Mouse (Mus musculus) midbrain, embryonic 13.5 days (tissue): ENCODE measurements at regions not wholly inside any gene's neighbourhood (a gene's known extent, or its start where the extent isn't known, plus 50 kb on each side); places are given as distances from the start of the nearest gene placed in this dataset.

Source experiments
- ATAC-seq: fragments of 200-750 bp; cut with Nextera tagmentation; 2 replicates; pipeline ENCODE4 v1.8.0; 2017; ENCODE audit warnings: mild to moderate bottlenecking, moderate TSS enrichment, moderate library complexity
- H3K27ac ChIP-seq: fragments of 300-500 bp; sonication (generic); 2 replicates; pipeline ENCODE4 v1.5.1; 2015; ENCODE audit warnings: inconsistent platforms, mild to moderate bottlenecking, moderate library complexity
- H3K27me3 ChIP-seq: fragments of 300-500 bp; sonication (generic); 2 replicates; pipeline ENCODE4 v1.6.1; 2015; ENCODE audit warnings: mild to moderate bottlenecking, inconsistent platforms
- H3K36me3 ChIP-seq: fragments of 300-500 bp; sonication (generic); 2 replicates; pipeline ENCODE4 v1.6.1; 2015; ENCODE audit warnings: mild to moderate bottlenecking, inconsistent platforms
- H3K4me1 ChIP-seq: fragments of 300-500 bp; sonication (generic); replicated peaks from 2 replicates; pipeline ENCODE4 v1.6.1; 2015; ENCODE audit warnings: inconsistent platforms
- H3K4me2 ChIP-seq: fragments of 300-500 bp; sonication (generic); replicated peaks from 2 replicates; pipeline ENCODE4 v1.6.1; 2015; ENCODE audit warnings: moderate library complexity, mild to moderate bottlenecking, inconsistent platforms
- H3K4me3 ChIP-seq: fragments of 300-500 bp; sonication (generic); replicated peaks from 2 replicates; pipeline ENCODE4 v1.5.1; 2015; ENCODE audit warnings: mild to moderate bottlenecking, inconsistent platforms
- H3K9ac ChIP-seq: fragments of 300-500 bp; sonication (generic); replicated peaks from 2 replicates; pipeline ENCODE4 v1.6.1; 2015; ENCODE audit warnings: mild to moderate bottlenecking, inconsistent platforms
- H3K9me3 ChIP-seq: fragments of 300-500 bp; sonication (generic); 2 replicates; pipeline ENCODE4 v1.6.1; 2016; ENCODE audit warnings: mild to moderate bottlenecking, inconsistent platforms
- WGBS: fragments of 180-500 bp; shearing (Covaris S2); methylation state at CpG from one replicate; pipeline ENCODE4 v1.1.7; 2015; 5-methylcytosine and 5-hydroxymethylcytosine counted together

- Histone ChIP-seq H3K4me1 (no peaks in the 10 kb centered on the region), H3K27me3 (no peaks in the 10 kb centered on the region), H3K36me3 (no peaks in the 10 kb centered on the region), H3K4me3 (no peak overlapping the region), H3K9me3 (no peaks in the 10 kb centered on the region), H3K9ac (no peak overlapping the region), H3K27ac (no peak overlapping the region), H3K4me2 (no peak overlapping the region)
- no peak for ATAC-seq
- WGBS = 73% methylated on average over 2 of the region's 2 CpGs
These were observed 56.2 kb upstream of the Zranb2 start for GRCm38 (mm10) chr3:157477731-157478130.
